Mouse (Mus musculus) intestine, embryonic 16.5 days (tissue): ENCODE data around the gene Slc9a9. TPM values are rescaled to one million over a fixed set of nuclear protein-coding genes. Genes with fewer than 3 reads are reported as not detected.
"Not testable (repeated sequence)": the region's sequence is repeated elsewhere in the genome, so short reads cannot be mapped to it uniquely, and the experiment has no call there.

Experiments used
- ATAC-seq: fragments of 200-750 bp; cut with Nextera tagmentation; 2 replicates; pipeline ENCODE4 v1.8.0; 2017; ENCODE audit warnings: moderate TSS enrichment, moderate library complexity
- H3K27ac ChIP-seq: fragments of 300-500 bp; sonication (generic); 2 replicates; pipeline ENCODE4 v1.5.1; 2014; ENCODE audit warnings: mild to moderate bottlenecking, low read length
- H3K27me3 ChIP-seq: fragments of 300-500 bp; sonication (generic); replicated peaks from 2 replicates; pipeline ENCODE4 v1.6.1; 2014; ENCODE audit warnings: low read length, control low read depth, mixed read lengths; ENCODE audit not compliant: control insufficient read depth, insufficient read depth
- H3K36me3 ChIP-seq: fragments of 300-500 bp; sonication (generic); 2 replicates; pipeline ENCODE4 v1.6.1; 2014; ENCODE audit warnings: low read length, control low read depth; ENCODE audit not compliant: control insufficient read depth, insufficient read depth
- H3K4me1 ChIP-seq: fragments of 300-500 bp; sonication (generic); 2 replicates; pipeline ENCODE4 v1.6.1; 2014; ENCODE audit warnings: low read length, control low read depth, mixed read lengths; ENCODE audit not compliant: control insufficient read depth, insufficient read depth
- H3K4me2 ChIP-seq: fragments of 300-500 bp; sonication (generic); 2 replicates; pipeline ENCODE4 v1.6.1; 2014; ENCODE audit warnings: low read depth, low read length, control low read depth
- H3K4me3 ChIP-seq: fragments of 300-500 bp; sonication (generic); 2 replicates; pipeline ENCODE4 v1.5.1; 2014; ENCODE audit warnings: mild to moderate bottlenecking, low read length
- H3K9ac ChIP-seq: fragments of 300-500 bp; sonication (generic); 2 replicates; pipeline ENCODE4 v1.6.1; 2014; ENCODE audit warnings: low read depth, low read length
- H3K9me3 ChIP-seq: fragments of 300-500 bp; sonication (generic); 2 replicates; pipeline ENCODE4 v1.6.1; 2016; ENCODE audit warnings: low read length, control low read depth; ENCODE audit not compliant: control insufficient read depth
- WGBS: fragments of 180-500 bp; shearing (Covaris S2); extraction: QIAGEN DNeasy Blood & Tissue Kit; methylation state at CpG from one replicate; pipeline ENCODE4 v1.1.7; 2014; 5-methylcytosine and 5-hydroxymethylcytosine counted together
- polyA plus RNA-seq: library from polyadenylated mRNA; unstranded; fragments of >200 nt; fragmentation: Nextera tagmentation; extraction: Ambion mirVana; gene quantifications from 2 replicates; pipeline ENCODE4 v1.2.1, GENCODE M21; 2015

The Slc9a9 gene
- polyA plus RNA-seq = 2.3 TPM in 2 replicates

GRCm38 (mm10) chr9:94669791-94670577, at the start of gene Slc9a9:
Gene Slc9a9 (plus strand): TSS chr9:94669909.
- Histone ChIP-seq H3K27me3 (no peaks in the 10 kb centered on the region), H3K36me3 (no peaks in the 10 kb centered on the region), H3K9ac (peak within 1 kb of the TSS; percentile 45), H3K4me2 (peak within 1 kb of the TSS; percentile 80), H3K4me3 (peak within 1 kb of the TSS; percentile 49), H3K9me3 (no peaks in the 10 kb centered on the region), H3K4me1 (no peaks in the 10 kb centered on the region), H3K27ac (no peak within 1 kb of the TSS)
- ATAC-seq = peak; percentile 60
- WGBS = 2% methylated on average over 23 of the region's 23 CpGs

- H3K27me3 ChIP-seq = no peaks in the 10 kb centered on the region
- ATAC-seq = no peak
- H3K4me1 ChIP-seq = no peaks in the 10 kb centered on the region; the same call in 1 of the 2 replicates
- no peak overlapping the region for H3K4me3 ChIP-seq
- no peaks in the 10 kb centered on the region for H3K36me3 ChIP-seq
- no peaks in the 10 kb centered on the region for H3K9me3 ChIP-seq
- no peak overlapping the region for H3K9ac ChIP-seq
- no peak overlapping the region for H3K27ac ChIP-seq
- H3K4me2 ChIP-seq = no peak overlapping the region
- 85% methylated on average over 6 of the region's 6 CpGs for WGBS
These were observed 49.4 kb upstream of the Slc9a9 start for GRCm38 (mm10) chr9:94620342-94620741.

- Histone ChIP-seq H3K27ac (no peak overlapping the region), H3K36me3 (no peaks in the 10 kb centered on the region), H3K4me3 (no peak overlapping the region), H3K9ac (no peak overlapping the region), H3K4me1 (no peaks in the 10 kb centered on the region), H3K9me3 (no peaks in the 10 kb centered on the region), H3K27me3 (no peaks in the 10 kb centered on the region), H3K4me2 (no peak overlapping the region)
- WGBS = 83% methylated on average over 10 of the region's 10 CpGs
- ATAC-seq = no peak
These were observed 48.9 kb upstream of the Slc9a9 start for GRCm38 (mm10) chr9:94620846-94621245.

- Histone ChIP-seq H3K27ac (no peak overlapping the region), H3K9me3 (no peaks in the 10 kb centered on the region), H3K36me3 (no peaks in the 10 kb centered on the region), H3K9ac (no peak overlapping the region), H3K4me1 (no peaks in the 10 kb centered on the region), H3K4me3 (no peak overlapping the region), H3K27me3 (no peaks in the 10 kb centered on the region), H3K4me2 (no peak overlapping the region)
- WGBS = 70% methylated on average over 2 of the region's 2 CpGs
- no peak for ATAC-seq
These were observed 47.8 kb upstream of the Slc9a9 start for GRCm38 (mm10) chr9:94621902-94622301.

- ATAC-seq = 0 out of 2 replicates have a peak, but pooled peaks have one; percentile 48
- H3K4me1 ChIP-seq = no peaks in the 10 kb centered on the region
- no peak overlapping the region for H3K4me3 ChIP-seq
- H3K4me2 ChIP-seq = no peak overlapping the region
- WGBS = 72% methylated on average over 3 of the region's 3 CpGs
- H3K27me3 ChIP-seq = no peaks in the 10 kb centered on the region
- no peak overlapping the region for H3K27ac ChIP-seq
- H3K9me3 ChIP-seq = no peaks in the 10 kb centered on the region
- H3K9ac ChIP-seq = no peak overlapping the region
- no peaks in the 10 kb centered on the region for H3K36me3 ChIP-seq
These were observed 43.0 kb upstream of the Slc9a9 start for GRCm38 (mm10) chr9:94626737-94627136.

- WGBS = 73% methylated on average over 3 of the region's 3 CpGs
- ATAC-seq = no peak
- no peak overlapping the region for H3K4me3 ChIP-seq
- no peaks in the 10 kb centered on the region for H3K36me3 ChIP-seq
- H3K9ac ChIP-seq = no peak overlapping the region
- H3K4me1 ChIP-seq = no peaks in the 10 kb centered on the region
- no peak overlapping the region for H3K27ac ChIP-seq
- H3K9me3 ChIP-seq = no peaks in the 10 kb centered on the region
- no peak overlapping the region for H3K4me2 ChIP-seq
- H3K27me3 ChIP-seq = no peaks in the 10 kb centered on the region
These were observed 40.8 kb upstream of the Slc9a9 start for GRCm38 (mm10) chr9:94628948-94629347.

GRCm38 (mm10) chr9:94634275-94634674, 35.4 kb upstream of the Slc9a9 start:
- H3K4me2 ChIP-seq, H3K9ac ChIP-seq, H3K36me3 ChIP-seq, H3K4me1 ChIP-seq, ATAC-seq, H3K4me3 ChIP-seq, H3K27me3 ChIP-seq, H3K27ac ChIP-seq, H3K9me3 ChIP-seq: not testable (repeated sequence)
- 90% methylated on average over 4 of the region's 4 CpGs for WGBS

GRCm38 (mm10) chr9:94645631-94646030, 24.1 kb upstream of the Slc9a9 start:
- Histone ChIP-seq H3K9ac (no peak overlapping the region), H3K4me3 (no peak overlapping the region), H3K4me1 (no peaks in the 10 kb centered on the region), H3K27me3 (no peaks in the 10 kb centered on the region), H3K9me3 (no peaks in the 10 kb centered on the region), H3K36me3 (no peaks in the 10 kb centered on the region), H3K27ac (no peak overlapping the region), H3K4me2 (no peak overlapping the region)
- no peak for ATAC-seq
- 72% methylated on average over 6 of the region's 6 CpGs for WGBS

GRCm38 (mm10) chr9:94647425-94647824, 22.3 kb upstream of the Slc9a9 start:
- Histone ChIP-seq H3K36me3 (no peaks in the 10 kb centered on the region), H3K27ac (no peak overlapping the region), H3K4me1 (no peaks in the 10 kb centered on the region), H3K9ac (no peak overlapping the region), H3K27me3 (no peaks in the 10 kb centered on the region), H3K4me3 (no peak overlapping the region), H3K9me3 (no peaks in the 10 kb centered on the region), H3K4me2 (no peak overlapping the region)
- ATAC-seq = no peak
- WGBS = 67% methylated on average over 4 of the region's 4 CpGs

- Histone ChIP-seq H3K9ac (no peak overlapping the region), H3K36me3 (no peaks in the 10 kb centered on the region), H3K27ac (no peak overlapping the region), H3K4me3 (no peak overlapping the region), H3K4me1 (no peaks in the 10 kb centered on the region), H3K9me3 (no peaks in the 10 kb centered on the region), H3K4me2 (no peak overlapping the region), H3K27me3 (no peaks in the 10 kb centered on the region)
- ATAC-seq = no peak
- WGBS = 80% methylated on average over 1 of the region's 1 CpGs
These were observed 19.7 kb upstream of the Slc9a9 start for GRCm38 (mm10) chr9:94649991-94650390.
